Mouse (Mus musculus): Measurements from ENCODE around the gene Sept9.

Gene Sept9

DNA sequence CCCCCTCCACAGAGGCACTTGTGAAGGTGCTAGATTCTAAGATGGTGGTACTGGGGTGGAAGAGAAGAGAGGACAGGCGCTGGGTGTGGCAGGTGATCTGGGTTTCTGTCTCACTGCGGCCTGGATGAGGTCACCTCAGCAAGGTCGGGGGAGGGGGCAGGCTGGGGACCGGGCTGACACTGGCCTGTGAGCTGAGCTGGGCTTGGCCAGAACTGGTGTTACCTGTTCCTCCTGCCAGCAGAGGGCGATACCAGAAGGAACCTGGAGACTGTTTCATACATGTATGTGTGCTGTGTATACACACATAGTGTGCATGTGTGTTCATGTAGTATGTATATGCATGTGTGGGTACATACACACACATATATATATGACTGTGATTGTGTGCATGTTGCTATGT, 23.2 kb upstream of the Sept9 start:
- DNase-seq = peak in 1 of 2 experiments; percentile 38

- no peak for DNase-seq
These were observed 22.6 kb upstream of the Sept9 start for GRCm38 (mm10) chr11:117176900-117177299.

DNA sequence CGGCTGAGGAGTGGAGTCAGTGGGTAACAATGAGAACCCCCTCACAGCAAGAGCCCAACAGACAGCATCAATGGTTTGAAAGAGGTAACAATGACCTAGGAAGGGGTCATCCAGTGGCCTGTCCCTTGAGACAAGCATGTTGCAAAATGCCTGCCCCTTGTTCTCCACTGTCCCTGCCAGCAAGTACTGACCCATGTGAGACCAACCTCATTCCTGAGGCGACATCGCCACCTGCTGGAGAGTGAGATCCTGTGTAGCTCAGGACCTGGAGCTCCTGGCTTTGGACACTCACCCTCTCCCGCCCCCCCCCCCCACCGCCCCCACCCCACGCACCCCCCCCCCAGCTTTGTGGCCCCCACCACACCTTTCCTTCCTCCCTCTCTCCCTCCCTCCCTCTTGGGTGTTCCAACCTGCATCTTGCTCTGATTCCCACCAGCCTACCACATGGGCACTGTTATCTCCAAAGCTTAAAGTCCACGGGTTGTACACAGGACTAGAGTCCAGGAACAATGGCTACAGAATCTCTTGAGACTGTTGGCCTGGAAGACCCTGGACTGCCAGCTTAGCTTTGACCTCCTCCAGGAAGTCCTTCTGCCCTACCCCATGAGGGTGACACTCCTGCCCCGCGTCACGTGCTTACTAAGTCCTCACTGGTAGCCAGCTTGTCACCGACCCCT, 22.0 kb upstream of the Sept9 start:
- peak; percentile 94 to 97 for DNase-seq

DNA sequence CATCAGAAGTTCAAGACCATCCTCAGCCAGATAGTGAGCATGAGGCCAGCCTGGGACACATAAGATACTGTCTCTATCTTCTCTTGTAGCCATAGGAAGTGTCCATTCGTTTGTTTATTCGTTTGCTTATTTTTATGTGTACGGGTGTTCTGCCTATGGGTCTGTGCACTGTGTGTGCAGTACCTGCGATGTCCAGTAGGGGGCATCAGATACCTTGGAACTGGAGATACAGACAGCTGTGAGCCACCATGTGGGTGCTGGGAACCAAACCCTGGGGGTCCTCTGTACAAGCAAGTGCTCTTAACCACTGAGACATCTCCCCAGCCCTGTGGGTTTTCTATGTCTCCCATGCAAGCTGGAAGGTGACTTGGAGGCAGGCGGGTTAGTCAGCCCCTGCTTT, 19.6 kb upstream of the Sept9 start:
- DNase-seq = no peak

DNA sequence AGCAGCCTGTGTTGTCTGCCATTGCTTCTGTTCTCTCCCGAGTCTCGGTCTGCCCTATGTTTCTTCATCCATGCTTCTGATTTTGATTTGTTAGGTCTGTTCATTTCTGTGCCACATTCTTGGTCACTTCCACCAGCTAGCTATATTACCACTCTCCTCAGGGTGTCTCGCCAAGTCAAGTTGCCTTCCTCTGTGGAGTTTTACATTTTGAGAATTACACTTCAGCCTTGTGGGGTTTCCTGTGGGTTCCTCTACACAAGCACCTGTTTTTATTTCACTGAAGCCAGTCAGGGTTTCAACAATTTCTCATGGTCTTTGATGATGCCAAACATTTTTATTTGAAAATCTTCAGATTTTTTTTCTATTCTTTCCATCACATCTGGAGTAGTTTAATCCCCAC, 16.7 kb upstream of the Sept9 start:
- no peak for DNase-seq

DNA sequence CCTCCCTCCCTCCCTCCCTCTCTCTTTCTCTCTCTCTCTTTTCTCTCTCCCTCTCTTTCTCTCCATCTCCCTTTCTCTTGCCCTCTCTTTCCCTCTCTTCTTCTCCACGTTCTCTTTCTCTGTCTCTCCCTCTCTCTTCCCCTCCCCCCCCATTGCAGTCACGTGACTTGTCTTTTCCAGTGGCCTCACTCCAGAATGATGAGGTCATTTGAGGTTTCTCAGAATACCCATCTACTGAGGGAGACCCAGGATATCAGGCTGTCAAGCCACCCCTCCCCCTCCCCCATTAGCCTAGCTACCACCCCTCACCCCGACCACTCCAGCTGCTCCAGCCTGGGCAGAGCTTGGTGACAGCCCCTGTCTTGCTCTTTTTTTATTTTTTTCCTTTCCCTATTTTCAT, 16.2 kb upstream of the Sept9 start:
- DNase-seq = no peak

GRCm38 (mm10) chr11:117183841-117184240, 15.6 kb upstream of the Sept9 start:
- no peak for DNase-seq

- DNase-seq = no peak
These were observed 14.2 kb upstream of the Sept9 start for GRCm38 (mm10) chr11:117185076-117185933.

DNA sequence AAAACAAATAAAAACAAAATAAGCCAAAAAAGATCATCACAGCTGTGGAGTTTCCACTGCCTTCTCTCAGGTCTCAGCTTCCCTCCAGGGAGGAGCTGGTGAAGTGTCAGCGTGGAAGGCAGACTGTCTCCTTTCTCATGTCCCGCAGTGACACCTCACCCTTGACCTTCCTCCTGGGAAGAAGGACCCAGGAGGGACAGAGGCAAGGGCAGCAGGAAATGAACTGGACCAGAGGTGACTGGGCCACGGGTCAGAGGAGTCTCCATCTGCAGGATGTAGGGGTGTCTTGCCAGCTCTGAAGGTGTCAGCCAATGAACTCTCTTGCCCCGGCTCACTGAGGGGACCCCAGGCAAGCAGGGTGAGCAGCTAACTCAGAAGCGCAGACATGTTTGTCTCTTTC, 7.9 kb upstream of the Sept9 start:
- DNase-seq = no peak

DNA sequence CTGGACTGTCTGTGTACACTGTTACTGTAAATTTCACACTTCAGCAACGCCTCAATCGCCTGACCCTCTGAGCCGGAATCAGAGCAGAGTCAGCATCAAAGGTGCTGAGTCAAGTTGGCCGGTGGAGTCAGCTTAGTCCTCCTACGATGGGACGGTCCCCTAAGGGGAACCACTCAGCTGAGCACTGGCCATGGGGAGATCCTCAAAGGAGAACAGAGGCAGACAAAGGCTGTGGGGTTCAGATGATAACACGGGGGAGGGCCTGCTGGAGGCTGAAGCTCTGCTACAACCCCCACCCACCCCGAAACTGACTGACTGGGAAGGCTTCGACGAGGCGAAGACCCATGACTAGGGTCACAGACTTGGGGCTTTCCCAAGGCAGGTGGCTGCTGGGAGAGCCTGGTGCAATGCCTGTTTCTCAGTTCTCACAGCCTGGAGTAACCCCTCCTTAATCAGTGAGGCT, 5.0 kb upstream of the Sept9 start:
- DNase-seq = no peak

- DNase-seq = no peak
These were observed 3.8 kb upstream of the Sept9 start for GRCm38 (mm10) chr11:117195616-117196015.

GRCm38 (mm10) chr11:117196681-117197080, 2.8 kb upstream of the Sept9 start:
- no peak for DNase-seq

DNA sequence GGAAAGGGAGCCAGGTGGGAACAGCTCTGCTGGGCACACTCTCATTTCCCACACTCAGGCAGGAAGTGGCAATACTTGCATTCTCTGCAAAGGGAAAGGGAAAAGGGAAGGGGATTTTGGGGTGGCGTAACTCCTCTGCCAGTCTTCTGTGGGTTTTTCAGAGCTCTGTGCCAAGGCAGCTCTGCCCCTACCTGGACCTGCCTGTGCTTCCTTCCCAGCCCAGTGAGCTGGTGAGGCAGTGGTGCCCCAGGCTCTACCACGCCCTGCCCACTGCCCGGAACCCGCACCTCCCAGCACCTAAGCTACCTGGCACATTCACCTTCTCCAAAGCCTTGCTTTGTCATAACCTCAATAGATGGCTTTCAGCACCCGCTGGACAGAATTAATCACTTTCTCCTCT, 1.3 kb upstream of the Sept9 start:
- no peak for DNase-seq

- no peak for DNase-seq
These were observed 2.4 kb downstream of the Sept9 start for GRCm38 (mm10) chr11:117201846-117202245.

DNA sequence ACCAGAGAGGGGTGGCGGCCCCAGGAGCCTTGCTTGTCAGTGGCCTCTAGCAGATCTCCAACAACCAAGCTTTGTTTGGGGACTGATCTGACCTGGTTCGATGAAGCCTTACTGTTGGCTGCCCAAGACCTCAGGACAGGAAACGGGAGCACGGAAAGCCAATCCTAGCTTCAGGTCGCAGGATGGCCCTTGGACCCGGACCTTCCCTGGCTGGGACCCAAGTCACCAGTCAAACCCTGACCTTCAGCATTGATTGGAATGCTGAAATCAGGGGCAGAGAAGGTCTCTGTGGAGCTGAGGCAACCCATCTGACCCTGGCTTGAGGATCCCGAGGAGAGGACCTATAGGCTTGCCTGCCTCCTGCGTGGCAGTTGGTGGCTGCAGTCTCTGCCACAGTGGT, 5.1 kb downstream of the Sept9 start:
- DNase-seq = no peak

DNA sequence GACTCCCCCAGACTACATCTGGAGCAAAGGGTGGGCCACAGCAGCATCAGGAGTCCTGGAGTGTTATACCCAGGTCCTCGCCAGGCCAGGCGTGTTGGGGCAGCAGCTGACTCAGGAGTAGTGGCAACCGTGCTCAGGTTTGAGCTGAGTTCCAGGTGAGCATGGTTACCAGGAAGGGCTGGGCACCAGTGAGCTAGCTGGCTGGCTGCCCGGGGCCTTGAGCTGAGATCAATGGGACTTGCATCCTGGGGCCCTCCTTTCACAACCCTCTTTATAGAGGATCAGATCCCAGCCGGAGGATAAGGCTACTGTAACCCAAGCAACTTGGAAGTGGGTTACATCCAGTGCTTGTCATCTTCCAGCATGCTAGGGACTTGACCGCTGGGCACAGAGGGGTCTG, 5.6 kb downstream of the Sept9 start:
- no peak for DNase-seq

DNA sequence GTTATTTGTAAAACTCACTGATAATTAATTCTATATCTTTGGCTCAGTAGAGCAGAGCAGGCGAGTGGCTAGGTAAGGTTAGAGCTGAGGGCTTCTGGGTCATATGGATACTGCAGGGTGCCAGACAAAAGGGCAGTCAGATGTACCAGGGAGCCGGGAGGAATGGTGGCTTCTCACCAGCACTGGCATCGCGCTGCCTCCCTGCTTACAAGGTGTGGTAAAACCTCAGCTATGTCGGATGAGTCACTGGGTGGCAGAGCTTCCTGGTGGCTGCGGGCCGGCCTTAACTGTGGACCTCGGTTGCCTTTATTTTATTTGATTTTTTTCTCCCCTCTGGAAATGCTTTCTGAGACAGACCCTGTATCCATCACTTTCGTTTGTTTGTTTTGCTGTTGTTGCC, 6.0 kb downstream of the Sept9 start:
- no peak for DNase-seq

GRCm38 (mm10) chr11:117207436-117207835, 8.0 kb downstream of the Sept9 start:
- DNase-seq = no peak

GRCm38 (mm10) chr11:117208151-117208673, 8.8 kb downstream of the Sept9 start:
- peak; percentile 20 to 23 for DNase-seq

GRCm38 (mm10) chr11:117216713-117217112, 17.3 kb downstream of the Sept9 start:
- no peak for DNase-seq

DNA sequence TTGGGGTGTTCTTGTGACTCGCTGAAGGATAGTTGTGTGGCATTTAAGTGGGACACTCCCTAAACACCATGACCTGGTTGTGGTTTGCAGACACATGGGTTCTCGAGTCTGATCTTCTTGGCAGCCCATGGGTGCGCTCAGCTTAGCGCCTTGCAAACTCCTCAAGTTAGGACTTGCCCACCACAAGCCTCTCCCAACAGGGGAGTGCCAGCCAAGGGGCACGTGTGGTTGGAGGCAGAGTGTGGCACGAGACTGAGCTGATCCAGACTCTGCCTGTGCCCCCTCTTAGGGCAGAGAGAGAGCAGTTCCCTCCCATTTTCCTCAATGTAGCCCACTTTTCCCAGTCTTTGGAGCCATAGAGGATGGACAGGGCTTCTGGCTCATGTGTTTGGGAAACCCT, 18.6 kb downstream of the Sept9 start:
- no peak for DNase-seq

- no peak for DNase-seq
These were observed 19.0 kb downstream of the Sept9 start for GRCm38 (mm10) chr11:117218498-117218897.

GRCm38 (mm10) chr11:117220777-117221176, 21.3 kb downstream of the Sept9 start:
- no peak for DNase-seq

DNA sequence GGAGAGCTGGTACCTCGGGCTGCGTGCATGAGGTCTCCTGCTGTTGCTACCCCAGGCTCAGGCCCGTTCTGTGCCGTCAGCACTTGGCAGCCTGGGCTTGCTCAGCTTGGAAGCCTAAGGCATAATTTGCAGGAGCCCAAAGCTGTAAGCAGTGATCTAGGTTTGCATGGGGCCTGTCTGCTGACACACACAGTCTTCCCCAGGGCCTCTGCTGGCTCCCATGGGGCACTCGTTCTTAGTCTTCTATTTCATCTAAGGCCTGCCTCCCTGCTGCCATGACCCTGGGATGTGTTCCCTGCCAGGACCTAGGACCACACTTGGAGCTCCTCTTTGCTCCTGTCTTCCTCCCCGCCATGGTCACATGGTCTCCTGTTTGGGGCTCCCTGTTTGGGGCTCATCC, 21.7 kb downstream of the Sept9 start:
- DNase-seq = no peak
